Mouse (Mus musculus): ENCODE data around the gene Pigc.

The Pigc gene

GRCm38 (mm10) chr1:161968589-161969407, at the start of gene Pigc:
TSS of gene Pigc (plus strand) at chr1:161969186.
- peak; percentile 92 for DNase-seq

GRCm38 (mm10) chr1:161919594-161919993, 49.4 kb upstream of the Pigc start:
- no peak for DNase-seq

GRCm38 (mm10) chr1:161920475-161921454, 48.2 kb upstream of the Pigc start:
- no peak for DNase-seq

GRCm38 (mm10) chr1:161921928-161922327, 47.1 kb upstream of the Pigc start:
- DNase-seq, result no peak

- DNase-seq, result no peak
These were observed 44.7 kb upstream of the Pigc start for GRCm38 (mm10) chr1:161924321-161924720.

- no peak for DNase-seq
These were observed 43.6 kb upstream of the Pigc start for GRCm38 (mm10) chr1:161925281-161925805.

GRCm38 (mm10) chr1:161927976-161928375, 41.0 kb upstream of the Pigc start:
- no peak for DNase-seq

- DNase-seq, result no peak
These were observed 37.7 kb upstream of the Pigc start for GRCm38 (mm10) chr1:161931313-161931712.

- no peak for DNase-seq
These were observed 37.2 kb upstream of the Pigc start for GRCm38 (mm10) chr1:161931817-161932216.

GRCm38 (mm10) chr1:161932286-161932685, 36.7 kb upstream of the Pigc start:
- DNase-seq, result no peak

GRCm38 (mm10) chr1:161942082-161942481, 26.9 kb upstream of the Pigc start:
- DNase-seq, result no peak

GRCm38 (mm10) chr1:161951009-161951779, 17.8 kb upstream of the Pigc start:
- no peak for DNase-seq

GRCm38 (mm10) chr1:161952599-161952998, 16.4 kb upstream of the Pigc start:
- no peak for DNase-seq

- no peak for DNase-seq
These were observed 13.1 kb upstream of the Pigc start for GRCm38 (mm10) chr1:161955846-161956245.

GRCm38 (mm10) chr1:161957964-161958950, 10.7 kb upstream of the Pigc start:
- DNase-seq, result no peak

- DNase-seq, result peak; percentile 34
These were observed 6.3 kb upstream of the Pigc start for GRCm38 (mm10) chr1:161962465-161963377.

GRCm38 (mm10) chr1:161967936-161968335, 1.1 kb upstream of the Pigc start:
- DNase-seq, result no peak

GRCm38 (mm10) chr1:161970874-161971273, 1.9 kb downstream of the Pigc start:
- no peak for DNase-seq

GRCm38 (mm10) chr1:161972233-161972632, 3.2 kb downstream of the Pigc start:
- DNase-seq, result no peak

Data from liver (tissue).